Mouse (Mus musculus) neural tube, embryonic 15.5 days (tissue): ENCODE measurements around the gene Pcsk5. TPM values are rescaled to one million over a fixed set of nuclear protein-coding genes. Genes with fewer than 3 reads are reported as not detected.
A peak's percentile ranks its signal among the peaks of the same experiment; 100 is the strongest.

Source experiments
- ATAC-seq: fragments of 200-750 bp; cut with Nextera tagmentation; 2 replicates; pipeline ENCODE4 v1.8.0; 2017; ENCODE audit warnings: mild to moderate bottlenecking, moderate TSS enrichment, moderate library complexity; ENCODE audit not compliant: low FRiP score
- H3K27ac ChIP-seq: fragments of 300-500 bp; sonication (generic); replicated peaks from 2 replicates; pipeline ENCODE4 v1.5.1; 2015; ENCODE audit warnings: mild to moderate bottlenecking, inconsistent platforms
- H3K27me3 ChIP-seq: fragments of 300-500 bp; sonication (generic); replicated peaks from 2 replicates; pipeline ENCODE4 v1.6.1; 2015; ENCODE audit warnings: inconsistent platforms
- H3K36me3 ChIP-seq: fragments of 300-500 bp; sonication (generic); 2 replicates; pipeline ENCODE4 v1.6.1; 2015; ENCODE audit warnings: inconsistent platforms
- H3K4me1 ChIP-seq: fragments of 300-500 bp; sonication (generic); 2 replicates; pipeline ENCODE4 v1.6.1; 2015; ENCODE audit warnings: inconsistent platforms
- H3K4me2 ChIP-seq: fragments of 300-500 bp; sonication (generic); 2 replicates; pipeline ENCODE4 v1.6.1; 2015; ENCODE audit warnings: inconsistent platforms, mild to moderate bottlenecking, moderate library complexity
- H3K4me3 ChIP-seq: fragments of 300-500 bp; sonication (generic); replicated peaks from 2 replicates; pipeline ENCODE4 v1.5.1; 2015; ENCODE audit warnings: mild to moderate bottlenecking, inconsistent platforms
- H3K9ac ChIP-seq: fragments of 300-500 bp; sonication (generic); replicated peaks from 2 replicates; pipeline ENCODE4 v1.6.1; 2015; ENCODE audit warnings: mild to moderate bottlenecking, inconsistent platforms
- H3K9me3 ChIP-seq: fragments of 300-500 bp; sonication (generic); replicated peaks from 2 replicates; pipeline ENCODE4 v1.6.1; 2016; ENCODE audit warnings: inconsistent platforms
- WGBS: fragments of 180-500 bp; shearing (Covaris S2); methylation state at CpG from one replicate; pipeline ENCODE4 v1.1.7; 2015; ENCODE audit warnings: mixed read lengths; 5-methylcytosine and 5-hydroxymethylcytosine counted together
- polyA plus RNA-seq: library from polyadenylated mRNA; unstranded; fragments of >200 nt; fragmentation: Nextera tagmentation; extraction: Ambion mirVana; gene quantifications from 2 replicates; pipeline ENCODE4 v1.2.1, GENCODE M21; 2015

Gene Pcsk5
- polyA plus RNA-seq, 1 experiment from 2014 or later: 11.4 TPM

DNA sequence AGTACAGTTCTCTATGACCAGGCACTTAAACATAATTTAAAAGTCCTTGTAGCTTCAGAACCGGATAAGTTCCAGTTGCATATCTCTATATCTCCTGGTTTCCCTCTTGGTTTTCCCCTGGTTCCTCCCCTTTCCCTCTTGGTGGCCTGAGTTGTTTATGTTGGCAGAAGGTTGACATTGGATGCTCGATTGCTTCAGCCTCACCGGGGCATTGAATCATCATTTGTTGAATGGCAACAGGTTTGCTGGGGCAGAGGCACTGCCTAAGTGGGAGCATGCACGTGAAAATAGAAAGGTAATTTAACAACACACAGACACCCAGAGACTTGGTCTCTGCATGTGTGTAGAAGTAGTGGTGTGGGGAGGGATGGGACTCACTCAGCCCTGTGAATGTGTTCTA, 436.9 kb downstream of the Pcsk5 start:
- peaks cover 29% of the 10 kb centered on the region for H3K36me3 ChIP-seq
- no peak overlapping the region for H3K4me3 ChIP-seq
- WGBS: 91% methylated on average over 4 of the region's 4 CpGs
- no peak overlapping the region for H3K9ac ChIP-seq
- no peaks in the 10 kb centered on the region for H3K9me3 ChIP-seq
- no peak overlapping the region for H3K27ac ChIP-seq
- H3K4me2 ChIP-seq: no peak overlapping the region
- no peak for ATAC-seq
- H3K4me1 ChIP-seq: 0 out of 2 replicates have a peak, but pooled peaks cover 5% of the 10 kb centered on the region
- H3K27me3 ChIP-seq: no peaks in the 10 kb centered on the region

DNA sequence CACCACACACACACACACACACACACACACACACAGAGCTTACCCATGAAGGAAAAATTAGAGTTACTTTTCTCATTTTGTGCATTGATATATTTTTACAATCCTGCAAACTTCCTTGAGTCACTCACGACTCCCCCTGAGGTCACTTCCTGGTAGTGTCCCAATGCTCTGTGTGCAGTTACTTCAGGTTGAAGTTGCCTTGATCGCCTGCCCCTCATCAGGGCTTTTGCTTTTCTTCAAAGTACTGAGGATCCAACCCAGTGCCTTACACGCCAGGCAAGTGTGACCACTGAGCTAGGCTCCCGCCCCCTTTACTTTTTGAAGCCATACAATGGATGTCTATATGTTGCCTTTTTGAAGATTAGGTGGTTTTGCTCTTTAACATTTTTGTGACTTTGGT, 437.5 kb downstream of the Pcsk5 start:
- H3K27me3 ChIP-seq: no peaks in the 10 kb centered on the region
- ATAC-seq: no peak
- 94% methylated on average over 4 of the region's 4 CpGs for WGBS
- H3K27ac ChIP-seq: no peak overlapping the region
- peaks cover 10% of the 10 kb centered on the region for H3K4me1 ChIP-seq
- no peak overlapping the region for H3K4me3 ChIP-seq
- H3K4me2 ChIP-seq: no peak overlapping the region
- H3K9ac ChIP-seq: no peak overlapping the region
- no peaks in the 10 kb centered on the region for H3K9me3 ChIP-seq
- H3K36me3 ChIP-seq: peaks cover 29% of the 10 kb centered on the region

DNA sequence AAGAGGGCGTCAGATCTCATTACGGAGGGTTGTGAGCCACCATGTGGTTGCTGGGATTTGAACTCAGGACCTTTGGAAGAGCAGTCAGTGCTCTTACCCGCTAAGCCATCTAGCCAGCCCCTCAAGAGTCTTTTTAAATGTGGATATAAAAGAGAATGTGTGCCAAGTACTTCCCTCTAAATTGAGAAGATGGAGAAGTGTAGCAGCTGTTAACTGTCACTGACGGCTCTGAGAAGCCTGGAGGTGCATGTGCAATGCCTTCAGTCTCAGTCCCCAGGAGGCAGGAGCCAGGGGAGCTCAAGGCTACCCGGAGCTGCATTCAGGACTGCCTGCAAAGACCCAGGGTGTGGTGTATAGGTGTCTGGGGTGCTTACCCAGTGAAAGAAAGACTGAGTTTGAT, 439.5 kb downstream of the Pcsk5 start:
- Histone ChIP-seq H3K9ac (no peak overlapping the region), H3K4me2 (no peak overlapping the region), H3K4me1 (peaks cover 18% of the 10 kb centered on the region), H3K36me3 (peaks cover 29% of the 10 kb centered on the region), H3K27ac (no peak overlapping the region), H3K27me3 (0 out of 2 replicates have a peak, but pooled peaks cover 3% of the 10 kb centered on the region), H3K9me3 (no peaks in the 10 kb centered on the region), H3K4me3 (no peak overlapping the region)
- ATAC-seq: no peak
- 82% methylated on average over 5 of the region's 5 CpGs for WGBS

DNA sequence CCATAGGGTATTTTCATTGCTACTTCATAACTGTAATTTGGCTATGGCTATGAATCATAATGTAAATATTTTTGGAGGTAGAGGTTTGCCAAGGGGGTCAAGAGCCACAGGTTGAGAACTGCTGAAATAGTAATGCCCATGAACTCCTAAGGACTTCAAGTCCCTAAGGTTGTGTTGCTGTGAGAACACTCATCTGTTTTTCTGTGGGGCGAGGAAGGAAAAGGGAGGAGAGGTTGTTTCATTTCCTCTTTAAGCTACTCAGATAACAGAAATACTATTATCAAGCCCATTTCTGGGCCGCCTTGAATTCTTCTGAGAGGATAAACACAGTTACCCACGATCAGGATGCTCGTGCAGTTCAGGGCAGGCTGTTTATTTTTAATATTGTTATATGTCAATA, 440.6 kb downstream of the Pcsk5 start:
- no peak overlapping the region for H3K27ac ChIP-seq
- H3K36me3 ChIP-seq: peaks cover 29% of the 10 kb centered on the region
- WGBS: 94% methylated on average over 4 of the region's 4 CpGs
- H3K4me3 ChIP-seq: no peak overlapping the region
- no peak overlapping the region for H3K9ac ChIP-seq
- no peaks in the 10 kb centered on the region for H3K9me3 ChIP-seq
- H3K4me1 ChIP-seq: peaks cover 18% of the 10 kb centered on the region
- no peak overlapping the region for H3K4me2 ChIP-seq
- H3K27me3 ChIP-seq: peaks cover 8% of the 10 kb centered on the region; the same call in 1 of the 2 replicates
- ATAC-seq: no peak

DNA sequence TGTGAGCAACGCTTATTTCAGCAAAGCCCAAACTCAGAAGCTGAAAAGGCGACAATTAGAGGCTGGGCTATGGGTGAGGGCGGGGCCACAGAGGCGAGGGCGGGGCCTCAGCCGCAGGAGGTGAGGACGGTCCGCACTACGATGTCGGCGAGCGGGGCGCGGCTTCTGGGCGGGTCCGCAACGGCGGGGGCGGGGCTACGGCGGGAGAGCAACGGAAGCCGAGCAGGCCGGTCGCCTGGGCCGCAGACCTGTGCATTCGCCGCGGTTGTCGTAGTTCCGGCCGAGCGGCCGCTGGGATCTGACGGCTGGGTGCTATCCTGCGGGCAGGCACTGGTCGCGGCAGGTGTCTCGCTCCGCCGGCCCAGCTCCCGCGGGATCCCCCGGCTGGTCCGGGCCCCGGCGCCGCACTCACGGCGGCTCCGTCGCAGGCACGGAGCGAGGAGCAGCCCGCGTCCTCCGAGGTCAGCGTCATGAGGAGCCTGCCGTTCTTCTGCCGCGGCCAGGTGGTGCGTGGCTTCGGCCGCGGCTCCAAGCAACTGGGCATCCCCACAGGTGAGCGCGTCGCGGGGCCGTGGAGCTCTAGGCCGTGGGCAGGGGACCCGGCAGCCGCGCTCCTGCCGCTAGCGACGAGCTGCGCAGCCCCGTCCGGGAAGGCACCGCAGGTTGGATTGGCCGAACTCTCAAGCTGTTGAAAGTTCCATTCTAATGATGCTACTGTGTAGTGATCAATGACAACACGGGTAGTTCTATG, 443.4 kb downstream of the Pcsk5 start, which contains the start of gene Rfk:
Rfk (plus strand) TSS at position 203 of the 751 bp plus-strand sequence.
- no peaks in the 10 kb centered on the region for H3K9me3 ChIP-seq
- H3K27me3 ChIP-seq: peaks cover 8% of the 10 kb centered on the region; the same call in 1 of the 2 replicates
- peaks cover 10% of the 10 kb centered on the region for H3K36me3 ChIP-seq
- peak within 1 kb of the TSS; percentile 90 for H3K9ac ChIP-seq
- peak within 1 kb of the TSS; percentile 64 for H3K4me2 ChIP-seq
- under 1% methylated on average over 75 of the region's 83 CpGs for WGBS
- H3K4me1 ChIP-seq: peaks cover 18% of the 10 kb centered on the region
- peak within 1 kb of the TSS; percentile 81 for H3K27ac ChIP-seq
- H3K4me3 ChIP-seq: peak within 1 kb of the TSS; percentile 96
- ATAC-seq: peak; percentile 98

DNA sequence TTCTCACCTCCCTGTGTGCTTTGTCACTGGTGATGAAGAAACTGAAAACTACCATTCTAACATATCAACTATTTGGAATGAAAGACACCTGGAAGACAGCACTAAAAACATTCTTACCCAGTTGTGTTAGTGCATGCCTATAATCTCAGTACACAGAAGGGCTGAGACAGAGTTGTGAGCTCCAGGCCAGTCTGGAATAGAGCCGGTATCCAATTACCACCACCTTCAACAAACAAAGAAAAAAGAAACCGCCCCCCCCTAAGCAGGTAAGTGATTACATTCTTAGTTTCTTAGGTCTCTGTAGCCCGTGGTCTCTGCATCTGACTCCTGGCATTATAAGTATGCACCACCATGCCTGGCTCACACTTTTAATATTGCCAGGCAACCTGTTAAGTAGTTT, 444.6 kb downstream of the Pcsk5 start:
- ATAC-seq: no peak
- Histone ChIP-seq H3K9ac (no peak overlapping the region), H3K9me3 (no peaks in the 10 kb centered on the region), H3K36me3 (no peaks in the 10 kb centered on the region), H3K4me1 (peaks cover 18% of the 10 kb centered on the region), H3K4me3 (no peak overlapping the region), H3K27me3 (peaks cover 8% of the 10 kb centered on the region; the same call in 1 of the 2 replicates), H3K4me2 (peak overlapping the region; percentile 64; the same call in 1 of the 2 replicates), H3K27ac (no peak overlapping the region)
- WGBS: 26% methylated on average over 3 of the region's 3 CpGs

DNA sequence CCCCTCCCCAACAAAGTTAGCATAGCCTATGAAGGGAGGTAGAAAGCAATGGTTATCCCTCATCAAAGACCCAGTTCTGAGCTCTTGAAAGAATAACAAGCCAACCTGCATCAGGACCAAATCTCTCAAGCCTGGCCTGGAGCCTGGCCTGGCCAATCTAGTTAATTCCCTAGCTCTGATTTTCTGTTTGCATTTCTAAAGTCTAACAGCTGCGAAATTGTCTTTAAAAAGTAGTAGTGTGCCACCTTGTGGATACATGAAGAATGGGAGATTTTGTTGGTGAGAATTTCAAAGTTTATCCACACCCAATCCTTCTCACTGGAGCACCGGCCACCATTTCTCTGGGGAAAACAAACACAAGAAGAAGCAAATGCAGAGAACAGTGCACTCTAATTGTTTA, 449.0 kb downstream of the Pcsk5 start:
- no peaks in the 10 kb centered on the region for H3K9me3 ChIP-seq
- H3K9ac ChIP-seq: no peak overlapping the region
- no peaks in the 10 kb centered on the region for H3K36me3 ChIP-seq
- no peak overlapping the region for H3K4me3 ChIP-seq
- WGBS: 20% methylated on average over 2 of the region's 2 CpGs
- peaks cover 8% of the 10 kb centered on the region; the same call in 1 of the 2 replicates for H3K4me1 ChIP-seq
- no peak overlapping the region for H3K4me2 ChIP-seq
- H3K27me3 ChIP-seq: peaks cover 8% of the 10 kb centered on the region; the same call in 1 of the 2 replicates
- H3K27ac ChIP-seq: no peak overlapping the region
- ATAC-seq: no peak

DNA sequence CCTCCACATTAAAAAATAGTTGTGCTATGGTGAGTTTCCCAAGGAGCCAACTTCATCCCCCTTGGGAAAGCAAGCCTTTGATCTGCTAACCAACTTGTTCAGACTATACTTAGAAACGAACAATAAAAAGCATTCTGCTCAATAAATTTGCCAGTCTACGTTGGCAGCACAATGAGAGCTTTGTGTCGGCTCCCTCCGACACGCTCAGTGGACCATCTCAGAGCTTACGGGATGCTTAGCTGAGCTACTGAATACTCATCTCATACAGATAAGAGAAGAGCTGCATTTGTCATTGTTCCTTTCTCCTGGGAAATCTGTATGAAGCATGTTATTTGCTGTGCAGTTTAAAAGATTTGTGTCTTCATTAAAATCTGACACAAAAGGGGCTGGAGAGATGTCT, 451.0 kb downstream of the Pcsk5 start:
- Histone ChIP-seq H3K4me2 (no peak overlapping the region), H3K4me1 (0 out of 2 replicates have a peak, but pooled peaks cover 4% of the 10 kb centered on the region), H3K27me3 (no peaks in the 10 kb centered on the region), H3K27ac (no peak overlapping the region), H3K36me3 (no peaks in the 10 kb centered on the region), H3K9ac (no peak overlapping the region), H3K9me3 (no peaks in the 10 kb centered on the region), H3K4me3 (no peak overlapping the region)
- 8% methylated on average over 6 of the region's 6 CpGs for WGBS
- no peak for ATAC-seq

DNA sequence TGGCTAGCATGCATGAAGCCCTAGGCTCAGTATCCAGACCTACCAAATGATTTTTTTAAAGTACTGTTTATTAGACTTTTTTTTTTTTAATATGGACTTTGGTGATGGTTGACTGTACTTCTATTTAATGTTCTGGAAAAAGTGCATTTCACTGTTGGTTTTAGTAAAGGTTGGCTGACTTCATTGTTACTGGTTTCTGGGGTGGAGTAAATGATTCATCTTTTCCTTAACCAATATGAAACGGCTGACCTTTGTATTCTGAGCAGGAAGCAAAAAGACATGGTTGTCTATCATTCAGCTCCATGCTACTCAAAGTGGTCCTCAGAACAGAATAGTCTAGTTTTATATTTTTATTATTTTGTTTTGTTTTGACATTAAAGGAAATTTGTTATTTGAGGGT, 452.0 kb downstream of the Pcsk5 start:
- Histone ChIP-seq H3K36me3 (no peaks in the 10 kb centered on the region), H3K4me2 (no peak overlapping the region), H3K9ac (no peak overlapping the region), H3K27me3 (no peaks in the 10 kb centered on the region), H3K4me3 (no peak overlapping the region), H3K4me1 (0 out of 2 replicates have a peak, but pooled peaks cover 4% of the 10 kb centered on the region), H3K9me3 (no peaks in the 10 kb centered on the region), H3K27ac (no peak overlapping the region)
- WGBS: 56% methylated on average over 1 of the region's 1 CpGs
- ATAC-seq: no peak

DNA sequence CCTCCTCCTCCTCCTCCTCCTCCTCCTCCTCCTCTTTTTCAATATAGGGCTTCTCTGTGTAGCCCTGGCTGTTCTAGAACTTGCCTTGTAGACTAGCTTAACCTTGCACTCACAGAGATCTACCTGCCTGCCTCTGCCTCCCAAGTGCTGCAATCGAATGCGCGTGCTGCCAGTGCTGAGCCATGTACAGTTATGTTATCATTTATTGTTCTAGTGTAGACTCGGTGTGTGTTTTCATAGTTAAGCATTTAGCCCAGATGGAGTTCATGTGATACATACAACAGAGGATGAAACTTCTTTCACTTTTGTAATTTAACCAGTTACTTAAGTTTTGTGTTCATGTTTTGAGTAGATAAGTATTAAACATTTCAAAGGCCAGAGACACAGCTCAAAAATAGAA, 452.4 kb downstream of the Pcsk5 start:
- Histone ChIP-seq H3K4me3 (no peak overlapping the region), H3K9me3 (no peaks in the 10 kb centered on the region), H3K4me2 (no peak overlapping the region), H3K27ac (no peak overlapping the region), H3K36me3 (no peaks in the 10 kb centered on the region), H3K4me1 (0 out of 2 replicates have a peak, but pooled peaks cover 4% of the 10 kb centered on the region), H3K9ac (no peak overlapping the region), H3K27me3 (no peaks in the 10 kb centered on the region)
- no peak for ATAC-seq
- 93% methylated on average over 4 of the region's 4 CpGs for WGBS

DNA sequence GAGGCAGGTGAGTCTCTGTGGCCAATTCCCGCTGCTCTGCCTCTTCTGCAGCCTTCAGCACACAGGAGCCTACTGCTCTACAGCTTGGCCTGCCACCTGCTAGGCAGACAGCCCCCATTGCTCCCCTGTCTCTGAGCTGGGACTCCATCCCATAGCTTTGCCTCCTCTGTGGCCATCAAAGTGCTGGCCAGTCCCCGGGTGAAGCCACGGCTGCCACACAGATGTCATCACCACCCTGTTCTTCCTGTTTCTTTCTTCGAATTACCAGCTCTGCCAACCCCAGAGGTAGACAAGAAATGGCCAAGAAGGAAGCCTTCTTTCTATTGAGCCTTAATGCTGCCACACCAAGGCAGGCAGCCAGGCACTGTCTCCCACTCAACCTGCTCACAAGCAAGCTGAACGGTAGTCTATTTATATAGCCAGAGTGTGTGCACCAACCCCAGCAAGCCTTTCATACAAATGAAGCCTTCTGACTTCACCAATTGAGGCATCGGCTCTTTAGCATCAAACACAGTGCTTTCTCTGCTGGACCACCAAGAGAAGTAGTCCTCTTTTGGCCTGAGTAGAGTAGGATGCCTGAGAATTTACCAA, 454.5 kb downstream of the Pcsk5 start:
- no peak for ATAC-seq
- H3K9me3 ChIP-seq: no peaks in the 10 kb centered on the region
- H3K9ac ChIP-seq: no peak overlapping the region
- H3K27me3 ChIP-seq: no peaks in the 10 kb centered on the region
- no peaks in the 10 kb centered on the region for H3K36me3 ChIP-seq
- no peak overlapping the region for H3K27ac ChIP-seq
- 0 out of 2 replicates have a peak, but pooled peaks cover 4% of the 10 kb centered on the region for H3K4me1 ChIP-seq
- no peak overlapping the region for H3K4me2 ChIP-seq
- 88% methylated on average over 6 of the region's 6 CpGs for WGBS
- no peak overlapping the region for H3K4me3 ChIP-seq
